Mouse (Mus musculus) heart, adult 2 months (tissue): ENCODE measurements around the gene Unk.

Experiments used
- CTCF ChIP-seq: fragments of 200-600 bp; IDR thresholded peaks from 2 replicates; pipeline ENCODE4 v1.8.1; 2022; ENCODE audit warnings: antibody characterized with exemption, mild to moderate bottlenecking, moderate library complexity
- POLR2A ChIP-seq: fragments of 200-500 bp; IDR thresholded peaks from 2 replicates; pipeline ENCODE4 v1.6.1; 2011; ENCODE audit warnings: mild to moderate bottlenecking, low read depth, low read length, control low read depth; ENCODE audit not compliant: insufficient read depth

- no peak for TF ChIP-seq CTCF
- no peak for TF ChIP-seq POLR2A
Measured at GRCm38 (mm10) chr11:116105065-116105464, 74.9 kb downstream of the Unk start.
